Mouse (Mus musculus) heart, embryonic 14.5 days (tissue): Measurements from ENCODE around the gene Ecm2. TPM values are rescaled to one million over a fixed set of nuclear protein-coding genes. Genes with fewer than 3 reads are reported as not detected.

Source experiments
- ATAC-seq: fragments of 200-750 bp; cut with Nextera tagmentation; 2 replicates; pipeline ENCODE4 v1.8.0; 2017; ENCODE audit warnings: low read depth, moderate TSS enrichment; ENCODE audit not compliant: insufficient number of reproducible peaks, insufficient read depth, low FRiP score
- H3K27ac ChIP-seq, 2 experiments: fragments of 200-500 bp in 1 of 2; fragments of 300-500 bp in 1 of 2; sonication (generic) in 1 of 2; replicated peaks in 1 of 2; 2 replicates each; pipeline ENCODE4 v1.5.1; 2012 to 2014; ENCODE audit warnings: low read depth in 2 of 2, low read length in 2 of 2, control low read depth in 1 of 2, mild to moderate bottlenecking in 1 of 2, mixed read lengths in 1 of 2; ENCODE audit not compliant: control insufficient read depth in 1 of 2, insufficient read depth in 1 of 2
- H3K27me3 ChIP-seq: fragments of 300-500 bp; sonication (generic); 2 replicates; pipeline ENCODE4 v1.6.1; 2014; ENCODE audit warnings: mild to moderate bottlenecking, low read length, control low read depth; ENCODE audit not compliant: control insufficient read depth, insufficient read depth
- H3K36me3 ChIP-seq: fragments of 300-500 bp; sonication (generic); 2 replicates; pipeline ENCODE4 v1.6.1; 2014; ENCODE audit warnings: mild to moderate bottlenecking, control low read depth, low read length, mixed read lengths; ENCODE audit not compliant: control insufficient read depth, insufficient read depth
- H3K4me1 ChIP-seq, 2 experiments: fragments of 200-500 bp in 1 of 2; fragments of 300-500 bp in 1 of 2; sonication (generic) in 1 of 2; 2 replicates each; pipeline ENCODE4 v1.6.1; 2012 to 2014; ENCODE audit warnings: low read length in 2 of 2, control low read depth in 1 of 2, mixed read lengths in 1 of 2; ENCODE audit not compliant: control insufficient read depth in 2 of 2, insufficient read depth in 2 of 2
- H3K4me2 ChIP-seq: fragments of 300-500 bp; sonication (generic); 2 replicates; pipeline ENCODE4 v1.6.1; 2014; ENCODE audit warnings: mild to moderate bottlenecking, low read length
- H3K4me3 ChIP-seq, 2 experiments: fragments of 200-500 bp in 1 of 2; fragments of 300-500 bp in 1 of 2; sonication (generic) in 1 of 2; 2 replicates each; pipeline ENCODE4 v1.5.1; 2012 to 2014; ENCODE audit warnings: low read length in 2 of 2, mild to moderate bottlenecking in 2 of 2, control low read depth in 1 of 2, low read depth in 1 of 2, moderate library complexity in 1 of 2; ENCODE audit not compliant: control insufficient read depth in 1 of 2, insufficient read depth in 1 of 2
- H3K9ac ChIP-seq: fragments of 300-500 bp; sonication (generic); 2 replicates; pipeline ENCODE4 v1.6.1; 2014; ENCODE audit warnings: mild to moderate bottlenecking, low read length
- H3K9me3 ChIP-seq: fragments of 300-500 bp; sonication (generic); 2 replicates; pipeline ENCODE4 v1.6.1; 2016; ENCODE audit warnings: low read length, control low read depth; ENCODE audit not compliant: control insufficient read depth
- WGBS: fragments of 180-500 bp; shearing (Covaris S2); extraction: QIAGEN DNeasy Blood & Tissue Kit; methylation state at CpG from one replicate; pipeline ENCODE4 v1.1.7; 2014; 5-methylcytosine and 5-hydroxymethylcytosine counted together
- polyA plus RNA-seq: library from polyadenylated mRNA; unstranded; fragments of >200 nt; fragmentation: Nextera tagmentation; extraction: Ambion mirVana; gene quantifications from 2 replicates; pipeline ENCODE4 v1.2.1, GENCODE M21; 2014

Ecm2 gene
- polyA plus RNA-seq, 1 experiment from 2014 or later: 3.7 TPM

DNA sequence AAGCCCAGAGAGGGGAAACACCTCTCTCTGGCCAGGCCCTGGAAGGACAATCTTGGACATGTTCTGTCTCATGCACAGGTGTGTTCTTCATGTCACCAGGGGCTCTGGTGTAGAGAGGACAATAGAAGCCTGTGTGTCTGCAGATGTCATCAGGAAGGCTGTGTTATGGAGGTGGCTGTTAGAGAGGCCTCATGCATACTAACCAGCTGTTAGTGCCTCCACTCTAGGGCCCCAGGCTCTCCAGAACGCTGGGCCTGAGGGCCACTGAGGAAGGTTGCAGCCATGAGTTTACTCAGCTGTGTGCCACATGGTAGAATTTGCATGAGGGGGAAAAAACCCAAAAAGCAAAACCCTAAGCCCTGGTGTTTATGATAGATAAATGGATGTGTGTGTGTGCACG, 37.0 kb upstream of the Ecm2 start:
- no peaks in the 10 kb centered on the region for H3K9me3 ChIP-seq
- 80% methylated on average over 2 of the region's 2 CpGs for WGBS
- H3K27me3 ChIP-seq: no peaks in the 10 kb centered on the region
- H3K27ac ChIP-seq: no peak overlapping the region
- H3K9ac ChIP-seq: no peak overlapping the region
- H3K4me3 ChIP-seq: no peak overlapping the region
- peaks cover 0 to 3% of the 10 kb centered on the region in 2 experiments; a peak in 2 of 4 replicates for H3K4me1 ChIP-seq
- peaks cover 31% of the 10 kb centered on the region for H3K36me3 ChIP-seq
- no peak overlapping the region for H3K4me2 ChIP-seq
- ATAC-seq: no peak

GRCm38 (mm10) chr13:49469002-49469401, 35.6 kb upstream of the Ecm2 start:
- Histone ChIP-seq H3K27me3 (no peaks in the 10 kb centered on the region), H3K9ac (no peak overlapping the region), H3K27ac (no peak overlapping the region), H3K36me3 (peaks cover 18% of the 10 kb centered on the region), H3K4me1 (peaks cover 0 to 3% of the 10 kb centered on the region in 2 experiments; a peak in 2 of 4 replicates), H3K4me2 (no peak overlapping the region), H3K4me3 (no peak overlapping the region), H3K9me3 (no peaks in the 10 kb centered on the region)
- no peak for ATAC-seq
- 91% methylated on average over 5 of the region's 5 CpGs for WGBS

GRCm38 (mm10) chr13:49470319-49470718, 34.3 kb upstream of the Ecm2 start:
- Histone ChIP-seq H3K4me2 (no peak overlapping the region), H3K9me3 (no peaks in the 10 kb centered on the region), H3K27me3 (no peaks in the 10 kb centered on the region), H3K4me1 (peaks cover 0 to 3% of the 10 kb centered on the region in 2 experiments; a peak in 2 of 4 replicates), H3K4me3 (no peak overlapping the region), H3K36me3 (peaks cover 5% of the 10 kb centered on the region), H3K27ac (no peak overlapping the region; a peak in 1 of 4 replicates), H3K9ac (no peak overlapping the region)
- no peak for ATAC-seq
- 75% methylated on average over 4 of the region's 4 CpGs for WGBS

- H3K4me3 ChIP-seq: no peak overlapping the region
- no peak overlapping the region for H3K4me2 ChIP-seq
- H3K4me1 ChIP-seq: peaks cover 0 to 3% of the 10 kb centered on the region in 2 experiments; a peak in 2 of 4 replicates
- no peak overlapping the region for H3K27ac ChIP-seq
- H3K9ac ChIP-seq: no peak overlapping the region
- 60% methylated on average over 4 of the region's 4 CpGs for WGBS
- H3K36me3 ChIP-seq: peaks cover under 1% of the 10 kb centered on the region; the same call in 1 of the 2 replicates
- H3K9me3 ChIP-seq: no peaks in the 10 kb centered on the region
- ATAC-seq: no peak
- no peaks in the 10 kb centered on the region for H3K27me3 ChIP-seq
Measured at GRCm38 (mm10) chr13:49470806-49471205, 33.8 kb upstream of the Ecm2 start.

DNA sequence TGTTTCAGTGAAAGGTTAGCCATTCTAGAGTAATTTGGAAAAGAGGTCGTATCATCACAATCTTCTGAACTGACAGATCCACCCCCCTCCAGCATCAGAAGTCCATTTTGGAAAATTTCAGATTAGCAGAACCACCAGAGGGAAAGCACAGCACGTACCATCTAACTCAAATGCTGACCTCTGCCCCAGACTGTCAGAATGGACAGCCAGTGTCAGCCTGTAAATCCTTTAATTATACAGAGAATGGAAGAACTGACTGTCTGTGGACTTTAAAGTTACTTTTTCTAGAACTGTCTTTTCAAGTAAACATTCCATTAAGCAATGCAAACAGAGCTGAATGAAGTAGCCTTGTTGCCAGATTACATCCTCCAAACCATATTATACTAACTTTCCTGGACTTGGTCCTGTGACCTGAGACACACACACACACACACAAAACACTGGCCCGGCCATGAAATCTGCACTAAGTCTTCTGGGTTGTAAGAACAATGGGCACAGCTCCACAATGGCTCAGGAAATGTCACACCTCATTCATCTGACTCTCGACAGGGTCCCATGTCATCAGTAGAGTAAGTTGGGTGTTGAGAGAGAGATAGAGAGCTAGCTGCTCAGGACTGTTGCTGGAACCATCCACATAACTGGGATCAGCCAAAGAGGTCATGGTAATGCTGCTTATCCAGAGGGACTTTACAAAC, 32.5 kb upstream of the Ecm2 start:
- Histone ChIP-seq H3K36me3 (no peaks in the 10 kb centered on the region), H3K9ac (no peak overlapping the region), H3K27ac (no peak overlapping the region), H3K4me1 (peaks cover 0 to 3% of the 10 kb centered on the region in 2 experiments; a peak in 2 of 4 replicates), H3K4me2 (no peak overlapping the region), H3K27me3 (no peaks in the 10 kb centered on the region), H3K4me3 (no peak overlapping the region), H3K9me3 (no peaks in the 10 kb centered on the region)
- ATAC-seq: no peak
- WGBS: 66% methylated on average over 4 of the region's 4 CpGs

GRCm38 (mm10) chr13:49472676-49473005, 32.0 kb upstream of the Ecm2 start:
- no peak overlapping the region for H3K27ac ChIP-seq
- 91% methylated on average over 6 of the region's 6 CpGs for WGBS
- no peaks in the 10 kb centered on the region for H3K36me3 ChIP-seq
- H3K9me3 ChIP-seq: no peaks in the 10 kb centered on the region
- no peak for ATAC-seq
- H3K4me1 ChIP-seq: peaks cover 0 to 3% of the 10 kb centered on the region in 2 experiments; a peak in 2 of 4 replicates
- H3K4me2 ChIP-seq: no peak overlapping the region
- no peaks in the 10 kb centered on the region for H3K27me3 ChIP-seq
- no peak overlapping the region for H3K9ac ChIP-seq
- H3K4me3 ChIP-seq: no peak overlapping the region

GRCm38 (mm10) chr13:49477887-49478286, 26.7 kb upstream of the Ecm2 start:
- H3K9me3 ChIP-seq: no peaks in the 10 kb centered on the region
- ATAC-seq: no peak
- H3K27me3 ChIP-seq: no peaks in the 10 kb centered on the region
- no peak overlapping the region for H3K4me3 ChIP-seq
- H3K4me2 ChIP-seq: no peak overlapping the region
- peaks cover 4 to 11% of the 10 kb centered on the region in 2 experiments; a peak in 2 of 4 replicates for H3K4me1 ChIP-seq
- H3K36me3 ChIP-seq: no peaks in the 10 kb centered on the region
- H3K27ac ChIP-seq: no peak overlapping the region
- 83% methylated on average over 3 of the region's 3 CpGs for WGBS
- no peak overlapping the region for H3K9ac ChIP-seq
